Mouse (Mus musculus) T-cell, adult 2 months (primary cell): ENCODE measurements at regions not wholly inside any gene's neighbourhood (a gene's known extent, or its start where the extent isn't known, plus 50 kb on each side); places are given as distances from the start of the nearest gene placed in this dataset.

ENCODE experiments used
- DNase-seq: peaks from one replicate; pipeline ENCODE4 v3.0.0; 2022; ENCODE audit warnings: low spot score

- no peak for DNase-seq
These were observed 60.0 kb upstream of the Gpr141 start for GRCm38 (mm10) chr13:19883896-19884658.

GRCm38 (mm10) chr13:19882889-19883288, 58.8 kb upstream of the Gpr141 start:
- DNase-seq = no peak

- DNase-seq = no peak
These were observed 57.7 kb upstream of the Gpr141 start for GRCm38 (mm10) chr13:19881772-19882171.

- no peak for DNase-seq
These were observed 50.7 kb upstream of the Gpr141 start for GRCm38 (mm10) chr13:19874621-19875249.
